Mouse (Mus musculus): Measurements from ENCODE around the gene Igsf3. TPM values are rescaled to one million over a fixed set of nuclear protein-coding genes. Genes with fewer than 3 reads are reported as not detected.
A peak's percentile ranks its signal among the peaks of the same experiment; 100 is the strongest.

Igsf3 gene
- polyA plus RNA-seq, 2 experiments, result 20.4 to 38.4 TPM

DNA sequence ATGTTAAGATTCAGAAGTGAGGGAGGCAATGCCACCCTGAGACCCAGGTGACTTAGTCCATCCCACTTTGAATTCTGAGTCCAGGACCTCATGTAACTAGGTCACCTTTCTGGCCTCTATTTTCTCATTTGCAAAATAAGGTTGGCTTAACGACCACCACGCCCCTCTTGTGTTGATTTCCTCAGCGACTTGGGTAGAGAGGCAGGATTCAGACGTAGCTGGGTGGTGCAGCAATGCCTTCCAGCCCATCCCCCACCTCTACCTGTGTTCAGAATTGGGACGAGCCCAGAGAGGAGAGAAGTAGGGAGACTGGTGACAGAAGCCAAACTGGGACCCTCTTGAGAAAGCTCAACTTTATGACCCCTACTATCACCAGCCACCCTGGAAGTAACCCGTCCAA is 31.6 kb upstream of the Igsf3 start:
- Histone ChIP-seq H3K9me3 (ENCODE audit: control insufficient read depth, low read length) (no peaks in the 10 kb centered on the region), H3K36me3 (ENCODE audit: control insufficient read depth, insufficient read depth, low read length) (no peaks in the 10 kb centered on the region), H3K27me3 (ENCODE audit: control insufficient read depth, insufficient read depth, low read length) (no peaks in the 10 kb centered on the region), H3K27ac (replicated peaks; ENCODE audit: low read depth, low read length) (no peak overlapping the region), H3K4me2 (replicated peaks; ENCODE audit: low read depth, low read length, severe bottlenecking) (no peak overlapping the region), H3K9ac (ENCODE audit: low read depth, low read length, severe bottlenecking) (no peak overlapping the region), H3K4me1 (ENCODE audit: control insufficient read depth, insufficient read depth, low read length) (peaks cover 29% of the 10 kb centered on the region), H3K4me3 (replicated peaks; ENCODE audit: low read length) (no peak overlapping the region)
- 62% methylated on average over 6 of the region's 6 CpGs for WGBS
- no peak for ATAC-seq (ENCODE audit: low FRiP score, low read depth)
- DNase-seq (ENCODE audit: low spot score), result no peak
- TF ChIP-seq POLR2A (IDR thresholded peaks at IDR 0.05; ENCODE audit: borderline replicate concordance, extremely low read depth, insufficient read depth, insufficient read length), result no peak

DNA sequence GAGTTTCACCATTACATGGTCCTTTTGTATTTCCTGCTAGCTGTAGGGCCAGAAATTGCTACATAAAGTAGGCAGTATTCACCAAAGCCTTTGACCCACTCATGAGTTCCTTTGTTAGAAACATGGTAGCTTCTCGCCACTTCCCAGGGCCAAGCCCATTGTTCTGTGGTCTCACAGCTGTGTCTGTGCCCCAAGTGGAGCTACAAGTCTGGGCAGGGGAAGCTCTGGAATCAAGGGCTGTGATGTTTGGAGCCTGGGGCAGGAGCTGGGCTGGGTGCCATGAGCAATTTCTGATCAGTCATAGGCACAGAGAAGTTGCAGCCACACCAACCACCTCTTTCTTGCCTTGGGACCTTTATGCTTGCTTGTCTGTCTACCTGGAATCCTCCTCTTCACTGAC is 30.1 kb upstream of the Igsf3 start:
- WGBS, result 89% methylated on average over 1 of the region's 1 CpGs
- DNase-seq (ENCODE audit: low spot score), result no peak
- peaks cover 35% of the 10 kb centered on the region for H3K4me1 ChIP-seq (ENCODE audit: control insufficient read depth, insufficient read depth, low read length)
- no peak overlapping the region for H3K9ac ChIP-seq (ENCODE audit: low read depth, low read length, severe bottlenecking)
- H3K27ac ChIP-seq (replicated peaks; ENCODE audit: low read depth, low read length), result no peak overlapping the region
- no peak for TF ChIP-seq POLR2A (IDR thresholded peaks at IDR 0.05; ENCODE audit: borderline replicate concordance, extremely low read depth, insufficient read depth, insufficient read length)
- no peaks in the 10 kb centered on the region for H3K9me3 ChIP-seq (ENCODE audit: control insufficient read depth, low read length)
- no peaks in the 10 kb centered on the region for H3K36me3 ChIP-seq (ENCODE audit: control insufficient read depth, insufficient read depth, low read length)
- no peak overlapping the region for H3K4me3 ChIP-seq (replicated peaks; ENCODE audit: low read length)
- H3K4me2 ChIP-seq (replicated peaks; ENCODE audit: low read depth, low read length, severe bottlenecking), result no peak overlapping the region
- no peak for ATAC-seq (ENCODE audit: low FRiP score, low read depth)
- H3K27me3 ChIP-seq (ENCODE audit: control insufficient read depth, insufficient read depth, low read length), result no peaks in the 10 kb centered on the region

DNA sequence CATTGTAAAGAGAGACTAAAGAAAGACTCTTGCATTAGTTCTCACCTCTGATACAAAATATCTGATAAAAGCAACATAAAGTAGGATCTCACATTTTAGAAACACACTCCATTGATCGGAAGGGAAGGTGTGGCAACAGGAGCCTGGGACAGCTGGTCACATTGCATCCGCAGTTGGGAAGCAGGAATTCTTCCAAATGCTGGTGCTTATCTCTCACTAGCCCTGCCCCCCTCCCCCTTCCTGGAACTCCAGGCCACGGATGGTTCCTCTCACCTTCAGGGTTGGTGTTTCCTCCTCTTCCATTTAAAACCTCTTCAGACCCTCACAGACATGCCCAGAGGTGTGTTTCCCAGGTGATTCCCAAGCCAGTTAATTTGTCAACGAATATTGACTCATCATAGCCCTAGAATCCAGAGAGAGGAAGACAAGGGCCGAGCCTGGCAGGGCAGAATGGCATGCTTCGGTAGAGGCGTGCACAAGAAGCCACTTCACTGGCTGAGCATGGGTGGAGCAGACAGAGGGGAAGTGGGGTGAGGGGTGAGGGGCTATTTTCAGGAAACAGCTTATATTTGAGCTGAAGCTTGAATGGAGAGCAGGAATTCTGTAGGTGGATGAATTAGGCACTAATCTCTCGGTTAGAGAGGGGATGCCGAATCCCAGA is 28.3 kb upstream of the Igsf3 start:
- ATAC-seq (ENCODE audit: low FRiP score, low read depth) (no peak), DNase-seq (ENCODE audit: low spot score) (no peak)
- WGBS, result 53% methylated on average over 9 of the region's 9 CpGs
- Histone ChIP-seq H3K36me3 (ENCODE audit: control insufficient read depth, insufficient read depth, low read length) (no peaks in the 10 kb centered on the region), H3K27me3 (ENCODE audit: control insufficient read depth, insufficient read depth, low read length) (no peaks in the 10 kb centered on the region), H3K9me3 (ENCODE audit: control insufficient read depth, low read length) (no peaks in the 10 kb centered on the region), H3K4me3 (replicated peaks; ENCODE audit: low read length) (no peak overlapping the region), H3K27ac (replicated peaks; ENCODE audit: low read depth, low read length) (no peak overlapping the region), H3K9ac (ENCODE audit: low read depth, low read length, severe bottlenecking) (no peak overlapping the region), H3K4me2 (replicated peaks; ENCODE audit: low read depth, low read length, severe bottlenecking) (no peak overlapping the region), H3K4me1 (ENCODE audit: control insufficient read depth, insufficient read depth, low read length) (peaks cover 35% of the 10 kb centered on the region)
- TF ChIP-seq POLR2A (IDR thresholded peaks at IDR 0.05; ENCODE audit: borderline replicate concordance, extremely low read depth, insufficient read depth, insufficient read length), result no peak

DNA sequence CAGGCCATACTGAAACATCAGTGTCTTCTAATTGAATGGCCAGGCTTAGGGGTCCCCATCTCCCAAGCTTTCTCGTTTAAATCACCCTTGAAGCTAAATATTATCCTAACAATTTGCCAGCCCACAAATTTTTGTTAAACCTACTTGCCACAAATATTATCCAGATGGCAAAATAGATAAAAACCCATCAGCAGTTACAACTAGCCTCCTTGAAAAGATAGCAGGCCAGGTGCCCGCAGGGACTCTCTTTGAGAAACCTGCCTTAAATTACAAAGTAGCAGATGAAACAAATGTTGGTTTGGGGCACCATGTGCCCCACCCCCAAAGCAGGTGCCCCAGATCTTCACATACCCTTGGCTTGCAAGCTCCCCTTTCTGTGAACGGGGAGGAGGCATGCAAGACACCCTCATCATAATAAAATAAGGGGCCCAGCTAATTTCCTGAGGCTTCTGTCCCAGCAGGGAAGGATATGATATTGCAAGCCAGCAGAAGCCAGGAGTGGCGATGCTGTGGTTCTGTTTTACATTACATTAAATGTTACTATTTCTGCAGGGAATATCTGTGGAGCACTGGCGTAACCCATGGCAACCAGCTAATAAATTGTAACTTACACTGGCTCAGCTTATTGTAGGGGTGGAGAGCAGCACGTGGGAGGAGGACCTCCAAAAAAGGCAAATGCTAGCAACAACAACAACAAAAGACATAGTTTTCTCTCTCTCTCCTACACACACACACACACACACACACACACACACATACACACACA is 27.2 kb upstream of the Igsf3 start:
- Histone ChIP-seq H3K9ac (ENCODE audit: low read depth, low read length, severe bottlenecking) (no peak overlapping the region), H3K9me3 (ENCODE audit: control insufficient read depth, low read length) (no peaks in the 10 kb centered on the region), H3K4me3 (replicated peaks; ENCODE audit: low read length) (no peak overlapping the region), H3K27me3 (ENCODE audit: control insufficient read depth, insufficient read depth, low read length) (no peaks in the 10 kb centered on the region), H3K36me3 (ENCODE audit: control insufficient read depth, insufficient read depth, low read length) (no peaks in the 10 kb centered on the region), H3K4me1 (ENCODE audit: control insufficient read depth, insufficient read depth, low read length) (peaks cover 33% of the 10 kb centered on the region), H3K27ac (replicated peaks; ENCODE audit: low read depth, low read length) (peak overlapping the region; percentile 3; the same call in 1 of the 2 replicates), H3K4me2 (replicated peaks; ENCODE audit: low read depth, low read length, severe bottlenecking) (peak overlapping the region; percentile 21; the same call in 1 of the 2 replicates)
- ATAC-seq (ENCODE audit: low FRiP score, low read depth), result peak; percentile 96
- TF ChIP-seq POLR2A (IDR thresholded peaks at IDR 0.05; ENCODE audit: borderline replicate concordance, extremely low read depth, insufficient read depth, insufficient read length), result no peak
- DNase-seq (ENCODE audit: low spot score), result peak; percentile 95
- WGBS, result 13% methylated on average over 6 of the region's 6 CpGs

DNA sequence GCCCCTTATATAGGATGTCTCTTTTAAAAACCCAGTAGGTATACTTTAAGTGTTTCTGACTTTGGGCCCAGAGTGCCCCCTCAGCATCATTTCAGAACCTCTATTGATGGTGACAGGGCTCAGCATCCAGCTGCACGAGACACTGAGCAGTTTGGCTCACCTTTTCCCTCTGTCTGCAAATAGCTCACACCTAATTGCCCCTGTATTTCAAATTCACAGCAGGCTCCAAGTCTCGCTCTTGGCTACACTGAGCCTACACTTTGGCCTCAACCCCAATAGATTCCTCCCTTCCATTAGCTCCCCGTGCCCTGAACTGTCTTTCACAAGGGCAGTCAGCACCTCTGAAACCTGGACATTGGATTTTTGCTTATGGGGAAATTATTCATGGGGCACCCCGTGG is 26.5 kb upstream of the Igsf3 start:
- peaks cover 33% of the 10 kb centered on the region for H3K4me1 ChIP-seq (ENCODE audit: control insufficient read depth, insufficient read depth, low read length)
- no peak for TF ChIP-seq POLR2A (IDR thresholded peaks at IDR 0.05; ENCODE audit: borderline replicate concordance, extremely low read depth, insufficient read depth, insufficient read length)
- WGBS, result 31% methylated on average over 4 of the region's 4 CpGs

More for the DNA sequence above, 26.5 kb upstream of the Igsf3 start:
- H3K27me3 ChIP-seq (ENCODE audit: control insufficient read depth, insufficient read depth, low read length), result no peaks in the 10 kb centered on the region
- no peak overlapping the region for H3K9ac ChIP-seq (ENCODE audit: low read depth, low read length, severe bottlenecking)
- no peaks in the 10 kb centered on the region for H3K9me3 ChIP-seq (ENCODE audit: control insufficient read depth, low read length)
- ATAC-seq (ENCODE audit: low FRiP score, low read depth) (peak; percentile 19; the same call in 1 of the 2 replicates), DNase-seq (ENCODE audit: low spot score) (no peak)
- H3K4me3 ChIP-seq (replicated peaks; ENCODE audit: low read length), result no peak overlapping the region
- no peak overlapping the region for H3K4me2 ChIP-seq (replicated peaks; ENCODE audit: low read depth, low read length, severe bottlenecking)
- H3K27ac ChIP-seq (replicated peaks; ENCODE audit: low read depth, low read length), result peak overlapping the region; percentile 3; the same call in 1 of the 2 replicates
- no peaks in the 10 kb centered on the region for H3K36me3 ChIP-seq (ENCODE audit: control insufficient read depth, insufficient read depth, low read length)
